Mouse (Mus musculus) lung, postnatal 0 days (tissue): ENCODE measurements around the gene Reg4. TPM values are rescaled to one million over a fixed set of nuclear protein-coding genes. Genes with fewer than 3 reads are reported as not detected.
A peak's percentile ranks its signal among the peaks of the same experiment; 100 is the strongest.

Experiments
- ATAC-seq: fragments of 200-750 bp; cut with Nextera tagmentation; 2 replicates; pipeline ENCODE4 v1.8.0; 2017; ENCODE audit warnings: moderate library complexity
- DNase-seq: peaks from one replicate; pipeline ENCODE4 v3.0.0-alpha.2; 2016; ENCODE audit warnings: low spot score
- H3K27ac ChIP-seq: fragments of 300-500 bp; sonication (generic); 2 replicates; pipeline ENCODE4 v1.5.1; 2014; ENCODE audit warnings: antibody characterized with exemption, mild to moderate bottlenecking, low read length, mixed read lengths
- H3K27me3 ChIP-seq: fragments of 300-500 bp; sonication (generic); replicated peaks from 2 replicates; pipeline ENCODE4 v1.6.1; 2014; ENCODE audit warnings: low read length, mixed read lengths; ENCODE audit not compliant: insufficient read depth
- H3K36me3 ChIP-seq: fragments of 300-500 bp; sonication (generic); 2 replicates; pipeline ENCODE4 v1.6.1; 2014; ENCODE audit warnings: low read length, mixed read lengths; ENCODE audit not compliant: insufficient read depth
- H3K4me1 ChIP-seq: fragments of 300-500 bp; sonication (generic); 2 replicates; pipeline ENCODE4 v1.6.1; 2014; ENCODE audit warnings: antibody characterized with exemption, low read depth, low read length, mixed read lengths; ENCODE audit not compliant: insufficient read depth
- H3K4me2 ChIP-seq: fragments of 300-500 bp; sonication (generic); replicated peaks from 2 replicates; pipeline ENCODE4 v1.6.1; 2014; ENCODE audit warnings: low read depth, mild to moderate bottlenecking, low read length, moderate library complexity, mixed read lengths
- H3K4me3 ChIP-seq: fragments of 300-500 bp; sonication (generic); 2 replicates; pipeline ENCODE4 v1.5.1; 2014; ENCODE audit warnings: low read depth, low read length
- H3K9ac ChIP-seq: fragments of 300-500 bp; sonication (generic); replicated peaks from 2 replicates; pipeline ENCODE4 v1.6.1; 2014; ENCODE audit warnings: low read depth, mild to moderate bottlenecking
- H3K9me3 ChIP-seq: fragments of 300-500 bp; sonication (generic); 2 replicates; pipeline ENCODE4 v1.6.1; 2016; ENCODE audit warnings: low read length, mixed read lengths
- CTCF ChIP-seq: IDR thresholded peaks from 2 replicates; pipeline ENCODE4 v1.5.1; 2016; ENCODE audit warnings: antibody characterized with exemption, mild to moderate bottlenecking
- EP300 ChIP-seq: IDR thresholded peaks from 2 replicates; pipeline ENCODE4 v1.6.1; 2016; ENCODE audit warnings: antibody characterized with exemption, mild to moderate bottlenecking, control low read depth
- WGBS: fragments of 180-500 bp; shearing (Covaris S2); extraction: QIAGEN DNeasy Blood & Tissue Kit; methylation state at CpG from one replicate; pipeline ENCODE4 v1.1.7; 2014; 5-methylcytosine and 5-hydroxymethylcytosine counted together
- polyA plus RNA-seq: library from polyadenylated mRNA; unstranded; fragments of >200 nt; fragmentation: Nextera tagmentation; extraction: Ambion mirVana; gene quantifications from 2 replicates; pipeline ENCODE4 v1.2.1, GENCODE M21; 2015

Gene Reg4
- polyA plus RNA-seq, result not detected in 2 replicates

DNA sequence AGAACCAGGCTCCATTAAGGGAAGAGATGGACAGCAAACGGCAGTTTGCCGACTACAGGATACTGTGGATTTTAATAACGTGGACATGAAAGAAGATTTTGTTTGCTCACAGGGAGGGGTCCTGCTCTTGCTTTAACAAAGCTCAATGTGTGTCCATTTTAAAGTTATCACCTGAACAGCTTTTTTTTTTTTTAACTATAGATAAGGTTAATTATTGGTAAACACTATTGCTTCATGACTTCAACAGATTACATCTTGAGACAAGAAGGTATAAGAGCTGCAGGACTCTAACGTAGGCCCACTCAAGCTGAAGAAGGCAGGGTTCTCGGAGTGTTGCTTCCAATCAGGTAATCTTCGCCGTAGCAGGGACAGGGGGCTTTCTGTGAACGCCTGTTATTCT is at the start of gene Reg4:
Gene Reg4, plus strand, starts transcription at position 301 of the 400 bp plus-strand sequence.
- no peak within 1 kb of the TSS for H3K27ac ChIP-seq
- no peak within 1 kb of the TSS for H3K9ac ChIP-seq
- DNase-seq, result no peak
- no peaks in the 10 kb centered on the region for H3K27me3 ChIP-seq
- ATAC-seq, result no peak
- H3K4me1 ChIP-seq, result no peaks in the 10 kb centered on the region
- H3K36me3 ChIP-seq, result no peaks in the 10 kb centered on the region
- H3K9me3 ChIP-seq, result no peaks in the 10 kb centered on the region
- H3K4me2 ChIP-seq, result no peak within 1 kb of the TSS
- TF ChIP-seq CTCF, result no peak
- TF ChIP-seq EP300, result no peak
- no peak within 1 kb of the TSS for H3K4me3 ChIP-seq
- 64% methylated on average over 8 of the region's 8 CpGs for WGBS

DNA sequence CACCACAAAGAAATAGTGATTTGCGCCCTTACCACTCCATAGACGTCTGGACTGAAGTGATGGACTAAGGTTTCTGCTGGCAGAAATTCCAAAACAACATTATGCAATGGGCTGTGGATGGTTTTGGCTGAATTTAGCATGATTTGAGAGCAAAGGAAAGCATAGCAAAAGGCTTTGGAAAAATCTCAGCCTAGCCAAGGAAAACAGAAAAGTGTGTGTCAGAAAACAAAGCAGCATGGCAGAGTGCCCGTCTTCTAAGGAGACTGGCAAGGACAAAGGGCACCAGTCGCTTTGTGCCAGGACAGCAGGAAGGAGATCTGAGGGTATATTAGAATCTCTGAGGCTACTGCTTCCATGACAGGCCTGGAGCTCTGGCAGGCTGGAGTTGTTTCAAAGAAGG is 43.6 kb upstream of the Reg4 start:
- no peak for TF ChIP-seq EP300
- TF ChIP-seq CTCF, result no peak
- H3K4me1 ChIP-seq, result no peaks in the 10 kb centered on the region
- no peaks in the 10 kb centered on the region for H3K9me3 ChIP-seq
- no peaks in the 10 kb centered on the region for H3K36me3 ChIP-seq
- no peaks in the 10 kb centered on the region for H3K27me3 ChIP-seq
- DNase-seq (peak; percentile 10), ATAC-seq (no peak)
- no peak overlapping the region for H3K4me2 ChIP-seq
- WGBS, result 66% methylated on average over 4 of the region's 4 CpGs
- no peak overlapping the region for H3K9ac ChIP-seq
- H3K4me3 ChIP-seq, result no peak overlapping the region
- no peak overlapping the region for H3K27ac ChIP-seq

DNA sequence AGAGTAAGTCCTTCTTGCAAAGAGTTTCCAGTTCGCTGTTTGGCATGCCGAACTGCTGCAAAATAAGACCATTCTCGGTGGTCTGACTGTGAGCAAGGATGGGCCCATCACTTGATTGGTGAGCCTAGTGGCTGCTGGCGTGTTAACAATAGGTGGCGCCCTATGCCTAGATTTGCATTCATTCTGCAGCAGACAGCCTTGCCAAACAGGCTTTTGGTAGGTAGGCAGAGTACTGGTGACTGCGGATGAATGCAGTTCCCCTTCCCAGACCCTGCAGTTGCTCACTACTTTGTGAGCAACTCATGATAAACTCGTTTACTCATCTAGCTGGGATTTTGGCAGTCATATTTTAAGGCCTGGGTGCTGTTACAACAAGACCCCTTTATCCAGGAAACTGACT is 41.2 kb upstream of the Reg4 start:
- no peak for ATAC-seq
- WGBS, result 19% methylated on average over 7 of the region's 7 CpGs
- H3K27me3 ChIP-seq, result no peaks in the 10 kb centered on the region

GRCm38 (mm10) chr3:98185163-98185714 is 36.7 kb upstream of the Reg4 start:
- Histone ChIP-seq H3K36me3 (no peaks in the 10 kb centered on the region), H3K27me3 (no peaks in the 10 kb centered on the region), H3K4me3 (no peak overlapping the region), H3K9ac (no peak overlapping the region), H3K4me1 (no peaks in the 10 kb centered on the region), H3K9me3 (no peaks in the 10 kb centered on the region), H3K4me2 (no peak overlapping the region), H3K27ac (no peak overlapping the region)
- TF ChIP-seq CTCF (no peak), EP300 (no peak)
- DNase-seq, result no peak
- 25% methylated on average over 7 of the region's 10 CpGs for WGBS
- ATAC-seq, result no peak

More for the DNA sequence above, 41.2 kb upstream of the Reg4 start:
- Histone ChIP-seq H3K36me3 (no peaks in the 10 kb centered on the region), H3K4me1 (no peaks in the 10 kb centered on the region), H3K27ac (no peak overlapping the region), H3K4me3 (no peak overlapping the region), H3K9ac (no peak overlapping the region), H3K4me2 (no peak overlapping the region), H3K9me3 (no peaks in the 10 kb centered on the region)
- peak; percentile 60 for DNase-seq
- TF ChIP-seq EP300, result no peak
- TF ChIP-seq CTCF, result peak; percentile 78

DNA sequence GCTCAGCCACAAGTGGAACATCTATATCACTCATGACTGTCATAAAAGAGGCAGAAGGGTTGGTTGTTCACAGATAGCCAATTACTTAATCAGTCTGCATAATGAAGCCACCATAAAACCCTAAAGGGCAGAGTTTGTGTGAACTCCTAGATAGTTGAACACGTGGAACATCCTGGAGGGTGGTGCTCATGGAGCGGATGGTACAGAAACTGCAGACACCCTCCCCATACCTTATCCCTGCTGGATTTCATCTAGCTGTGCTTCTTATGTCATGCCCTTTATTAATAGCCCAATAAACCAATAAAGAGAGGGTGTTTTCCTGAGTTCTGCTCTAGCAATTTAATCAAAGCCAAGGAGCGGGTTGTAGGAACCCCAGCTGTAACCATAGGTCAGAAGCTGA is 34.2 kb upstream of the Reg4 start:
- H3K4me3 ChIP-seq, result no peak overlapping the region
- H3K4me1 ChIP-seq, result no peaks in the 10 kb centered on the region
- no peak for TF ChIP-seq CTCF
- no peak overlapping the region for H3K9ac ChIP-seq
- H3K9me3 ChIP-seq, result no peaks in the 10 kb centered on the region
- 66% methylated on average over 3 of the region's 3 CpGs for WGBS
- DNase-seq (no peak), ATAC-seq (no peak)
- H3K4me2 ChIP-seq, result no peak overlapping the region
- no peak overlapping the region for H3K27ac ChIP-seq
- H3K27me3 ChIP-seq, result no peaks in the 10 kb centered on the region
- no peaks in the 10 kb centered on the region for H3K36me3 ChIP-seq

- Histone ChIP-seq H3K4me2 (no peak overlapping the region), H3K27ac (no peak overlapping the region), H3K4me1 (no peaks in the 10 kb centered on the region), H3K9ac (no peak overlapping the region), H3K27me3 (no peaks in the 10 kb centered on the region), H3K9me3 (no peaks in the 10 kb centered on the region), H3K4me3 (no peak overlapping the region), H3K36me3 (no peaks in the 10 kb centered on the region)
- 19% methylated on average over 9 of the region's 9 CpGs for WGBS
- TF ChIP-seq EP300 (no peak), CTCF (no peak)
- 0 out of 2 replicates have a peak, but pooled peaks have one; percentile 14 for ATAC-seq
- no peak for DNase-seq
Measured at GRCm38 (mm10) chr3:98197711-98198532, 24.0 kb upstream of the Reg4 start.
